Mouse (Mus musculus): ENCODE results near the gene Cr1l. TPM values are rescaled to one million over a fixed set of nuclear protein-coding genes. Genes with fewer than 3 reads are reported as not detected.

Cr1l gene
- polyA plus RNA-seq, 1 experiment from 2014 or later, result 69.5 TPM

GRCm38 (mm10) chr1:195092220-195092720 lies 39.1 kb downstream of the Cr1l start, which contains the start of gene Cd46:
Gene Cd46 (minus strand): TSS chr1:195092249.
- 3% methylated on average over 14 of the region's 14 CpGs for WGBS

GRCm38 (mm10) chr1:195091699-195092219 lies 39.6 kb downstream of the Cr1l start:
- H3K9ac ChIP-seq (ENCODE audit: low read depth, low read length), result peak overlapping the region; percentile 48; the same call in 1 of the 2 replicates
- H3K4me2 ChIP-seq (replicated peaks; ENCODE audit: low read depth), result peak overlapping the region; percentile 71
- H3K4me3 ChIP-seq (ENCODE audit: low read depth, low read length), result peak overlapping the region; percentile 49
- no peaks in the 10 kb centered on the region for H3K27me3 ChIP-seq (replicated peaks; ENCODE audit: control insufficient read depth, insufficient read depth, low read length)
- peaks cover 5% of the 10 kb centered on the region; the same call in 1 of the 2 replicates for H3K4me1 ChIP-seq (replicated peaks; ENCODE audit: control insufficient read depth, insufficient read depth, low read length)
- no peaks in the 10 kb centered on the region for H3K9me3 ChIP-seq (ENCODE audit: control insufficient read depth)
- TF ChIP-seq CTCF (IDR thresholded peaks at IDR 0.05; ENCODE audit: low read depth), result no peak
- no peaks in the 10 kb centered on the region for H3K36me3 ChIP-seq (ENCODE audit: control insufficient read depth, insufficient read depth)
- ATAC-seq, result peak; percentile 87
- H3K27ac ChIP-seq (ENCODE audit: low read depth, low read length), result peak overlapping the region; percentile 93
- WGBS, result 14% methylated on average over 11 of the region's 11 CpGs

More at GRCm38 (mm10) chr1:195092220-195092720, 39.1 kb downstream of the Cr1l start, which contains the start of gene Cd46:
- peak; percentile 98 for ATAC-seq
- Histone ChIP-seq H3K36me3 (ENCODE audit: control insufficient read depth, insufficient read depth) (peaks cover under 1% of the 10 kb centered on the region; the same call in 1 of the 2 replicates), H3K9me3 (ENCODE audit: control insufficient read depth) (no peaks in the 10 kb centered on the region), H3K4me2 (replicated peaks; ENCODE audit: low read depth) (peak within 1 kb of the TSS; percentile 71), H3K27me3 (replicated peaks; ENCODE audit: control insufficient read depth, insufficient read depth, low read length) (no peaks in the 10 kb centered on the region), H3K4me3 (ENCODE audit: low read depth, low read length) (peak within 1 kb of the TSS; percentile 49), H3K4me1 (replicated peaks; ENCODE audit: control insufficient read depth, insufficient read depth, low read length) (peaks cover 5% of the 10 kb centered on the region; the same call in 1 of the 2 replicates), H3K9ac (ENCODE audit: low read depth, low read length) (peak within 1 kb of the TSS; percentile 48; the same call in 1 of the 2 replicates), H3K27ac (ENCODE audit: low read depth, low read length) (peak within 1 kb of the TSS; percentile 93)
- TF ChIP-seq CTCF (IDR thresholded peaks at IDR 0.05; ENCODE audit: low read depth), result no peak

GRCm38 (mm10) chr1:195082142-195082541 lies 49.2 kb downstream of the Cr1l start:
- TF ChIP-seq CTCF (IDR thresholded peaks at IDR 0.05; ENCODE audit: low read depth), result no peak
- no peak overlapping the region for H3K4me2 ChIP-seq (replicated peaks; ENCODE audit: low read depth)
- no peak overlapping the region for H3K4me3 ChIP-seq (ENCODE audit: low read depth, low read length)
- H3K9me3 ChIP-seq (ENCODE audit: control insufficient read depth), result no peaks in the 10 kb centered on the region
- H3K9ac ChIP-seq (ENCODE audit: low read depth, low read length), result no peak overlapping the region
- H3K27me3 ChIP-seq (replicated peaks; ENCODE audit: control insufficient read depth, insufficient read depth, low read length), result no peaks in the 10 kb centered on the region
- no peak for ATAC-seq
- H3K27ac ChIP-seq (ENCODE audit: low read depth, low read length), result no peak overlapping the region
- H3K4me1 ChIP-seq (replicated peaks; ENCODE audit: control insufficient read depth, insufficient read depth, low read length), result no peaks in the 10 kb centered on the region
- no peaks in the 10 kb centered on the region for H3K36me3 ChIP-seq (ENCODE audit: control insufficient read depth, insufficient read depth)

Other genes with a start within 250 kb of the Cr1l start
- gene Cd34, start 192.8 kb downstream of the Cr1l start, polyA plus RNA-seq (2015; fragmentation: Nextera tagmentation; extraction: Ambion mirVana), result 32.8 and 35.4 TPM in 2 replicates
- 0.72 and 1.3 TPM in 2 replicates for gene Cd46, start 39.3 kb downstream of the Cr1l start, polyA plus RNA-seq (2015; fragmentation: Nextera tagmentation; extraction: Ambion mirVana)
- 0.08 and 0.10 TPM in 2 replicates for gene Cr2, start 45.1 kb upstream of the Cr1l start, polyA plus RNA-seq (2015; fragmentation: Nextera tagmentation; extraction: Ambion mirVana)